Mouse (Mus musculus) limb, embryonic 13.5 days (tissue): ENCODE data around the gene Crtac1. TPM values are rescaled to one million over a fixed set of nuclear protein-coding genes. Genes with fewer than 3 reads are reported as not detected.

Experiments
- ATAC-seq: fragments of 200-750 bp; cut with Nextera tagmentation; 2 replicates; pipeline ENCODE4 v1.8.0; 2017; ENCODE audit warnings: low read depth, moderate number of reproducible peaks, moderate TSS enrichment; ENCODE audit not compliant: low FRiP score
- H3K27ac ChIP-seq: fragments of 300-500 bp; sonication (generic); 2 replicates; pipeline ENCODE4 v1.5.1; 2015; ENCODE audit warnings: inconsistent platforms, mild to moderate bottlenecking, moderate library complexity
- H3K27me3 ChIP-seq: fragments of 300-500 bp; sonication (generic); 2 replicates; pipeline ENCODE4 v1.6.1; 2015; ENCODE audit warnings: mild to moderate bottlenecking, inconsistent platforms
- H3K36me3 ChIP-seq: fragments of 300-500 bp; sonication (generic); 2 replicates; pipeline ENCODE4 v1.6.1; 2015; ENCODE audit warnings: inconsistent platforms, mild to moderate bottlenecking, moderate library complexity
- H3K4me1 ChIP-seq: fragments of 300-500 bp; sonication (generic); 2 replicates; pipeline ENCODE4 v1.6.1; 2015; ENCODE audit warnings: inconsistent platforms
- H3K4me2 ChIP-seq: fragments of 300-500 bp; sonication (generic); replicated peaks from 2 replicates; pipeline ENCODE4 v1.6.1; 2015; ENCODE audit warnings: inconsistent platforms, mild to moderate bottlenecking, moderate library complexity
- H3K4me3 ChIP-seq: fragments of 300-500 bp; sonication (generic); 2 replicates; pipeline ENCODE4 v1.5.1; 2015; ENCODE audit warnings: moderate library complexity, mild to moderate bottlenecking, inconsistent platforms
- H3K9ac ChIP-seq: fragments of 300-500 bp; sonication (generic); 2 replicates; pipeline ENCODE4 v1.6.1; 2015; ENCODE audit warnings: mild to moderate bottlenecking, inconsistent platforms
- H3K9me3 ChIP-seq: fragments of 300-500 bp; sonication (generic); 2 replicates; pipeline ENCODE4 v1.6.1; 2016; ENCODE audit warnings: inconsistent platforms
- WGBS: fragments of 180-500 bp; shearing (Covaris S2); methylation state at CpG from one replicate; pipeline ENCODE4 v1.1.7; 2015; 5-methylcytosine and 5-hydroxymethylcytosine counted together
- microRNA-seq: library from miRNA; unstranded; fragments of <30 nt; microRNA quantifications from one replicate; pipeline ENCODE4, GENCODE M21; 2016
- polyA plus RNA-seq: library from polyadenylated mRNA; unstranded; fragments of >200 nt; fragmentation: Nextera tagmentation; extraction: Ambion mirVana; gene quantifications from 2 replicates; pipeline ENCODE4 v1.2.1, GENCODE M21; 2015

Gene Crtac1
- polyA plus RNA-seq, 1 experiment from 2014 or later, result 3.9 TPM

GRCm38 (mm10) chr19:42247519-42247918 is 184.1 kb downstream of the Crtac1 start, which contains the start of gene Golga7b:
Golga7b (plus strand) TSS chr19:42247574.
- H3K4me1 ChIP-seq, result no peaks in the 10 kb centered on the region

DNA sequence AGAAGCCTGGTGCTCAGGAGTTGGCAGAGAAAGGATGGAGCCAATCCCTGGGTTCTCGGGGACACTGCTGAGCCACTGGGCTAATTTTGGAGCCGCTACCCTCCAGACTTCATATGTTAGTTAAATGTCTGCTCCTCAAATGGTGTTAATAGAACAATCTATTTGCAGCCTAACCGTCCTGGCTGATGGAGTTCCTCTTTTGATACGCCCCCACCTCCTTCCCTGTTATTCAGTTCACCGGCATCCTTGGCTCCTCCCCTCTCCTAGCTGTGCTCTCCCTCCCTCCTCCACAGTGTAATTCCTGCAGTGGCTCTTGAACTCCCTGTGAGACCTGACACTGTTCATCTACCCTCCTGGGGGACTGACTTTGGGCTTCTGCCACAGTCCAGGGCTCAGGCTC is 185.0 kb downstream of the Crtac1 start:
- H3K27me3 ChIP-seq, result peaks cover 15% of the 10 kb centered on the region; the same call in 1 of the 2 replicates
- H3K36me3 ChIP-seq, result no peaks in the 10 kb centered on the region
- no peak overlapping the region for H3K4me2 ChIP-seq
- no peaks in the 10 kb centered on the region for H3K4me1 ChIP-seq
- no peak overlapping the region for H3K9ac ChIP-seq
- H3K9me3 ChIP-seq, result no peaks in the 10 kb centered on the region
- no peak overlapping the region for H3K27ac ChIP-seq
- 55% methylated on average over 5 of the region's 5 CpGs for WGBS
- no peak overlapping the region for H3K4me3 ChIP-seq
- no peak for ATAC-seq

More at GRCm38 (mm10) chr19:42247519-42247918, 184.1 kb downstream of the Crtac1 start, which contains the start of gene Golga7b:
- no peaks in the 10 kb centered on the region for H3K9me3 ChIP-seq
- H3K4me3 ChIP-seq, result no peak within 1 kb of the TSS
- H3K27ac ChIP-seq, result no peak within 1 kb of the TSS
- peaks cover 18% of the 10 kb centered on the region; the same call in 1 of the 2 replicates for H3K27me3 ChIP-seq
- H3K9ac ChIP-seq, result no peak within 1 kb of the TSS
- ATAC-seq, result no peak
- 78% methylated on average over 3 of the region's 3 CpGs for WGBS
- H3K36me3 ChIP-seq, result no peaks in the 10 kb centered on the region
- H3K4me2 ChIP-seq, result no peak within 1 kb of the TSS

DNA sequence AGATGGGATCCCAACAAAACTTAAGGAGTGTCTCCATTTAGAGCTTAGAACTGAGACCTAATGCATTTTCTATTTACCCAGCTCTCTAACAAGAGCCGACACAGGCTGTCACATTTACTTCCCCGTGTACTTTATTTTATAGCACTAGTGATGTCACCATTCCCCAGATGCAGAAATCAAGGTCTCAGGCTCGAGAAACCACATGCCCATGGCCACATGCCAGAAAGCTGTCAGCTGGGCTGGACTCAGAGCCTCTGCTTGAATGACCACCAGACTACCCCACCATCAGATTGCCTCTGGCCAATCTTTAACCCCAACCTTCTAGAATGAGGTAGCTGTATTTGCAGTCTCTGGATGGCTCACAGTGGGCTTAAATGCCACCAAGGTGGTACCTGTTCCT is 188.2 kb downstream of the Crtac1 start:
- Histone ChIP-seq H3K36me3 (no peaks in the 10 kb centered on the region), H3K27me3 (peaks cover 20% of the 10 kb centered on the region), H3K9ac (no peak overlapping the region), H3K9me3 (no peaks in the 10 kb centered on the region), H3K4me3 (no peak overlapping the region), H3K4me1 (0 out of 2 replicates have a peak, but pooled peaks cover 5% of the 10 kb centered on the region), H3K4me2 (no peak overlapping the region), H3K27ac (no peak overlapping the region)
- WGBS, result 51% methylated on average over 3 of the region's 3 CpGs
- no peak for ATAC-seq

DNA sequence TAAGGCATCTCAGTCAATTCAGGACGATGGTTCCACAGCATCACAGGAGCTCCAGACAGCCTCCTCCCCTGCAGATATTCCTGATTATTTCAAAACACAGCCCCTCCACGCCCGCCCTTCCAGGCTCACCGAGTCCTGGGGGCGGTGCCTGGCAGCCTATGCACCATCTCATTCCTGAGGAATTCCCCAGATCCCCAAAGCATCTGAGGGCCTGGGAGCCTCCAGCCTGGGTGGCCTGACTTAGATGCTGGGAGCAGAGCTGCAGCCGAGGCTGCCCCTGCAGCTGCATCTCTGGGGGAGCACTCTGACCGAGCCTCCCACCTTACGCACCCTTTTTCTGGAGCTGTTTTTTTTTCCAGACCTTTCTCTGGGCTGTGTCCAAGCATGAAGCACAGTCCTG is 190.7 kb downstream of the Crtac1 start:
- H3K4me3 ChIP-seq, result no peak overlapping the region
- H3K4me1 ChIP-seq, result 0 out of 2 replicates have a peak, but pooled peaks cover 5% of the 10 kb centered on the region
- WGBS, result 50% methylated on average over 8 of the region's 8 CpGs
- H3K9ac ChIP-seq, result no peak overlapping the region
- ATAC-seq, result no peak
- H3K4me2 ChIP-seq, result no peak overlapping the region
- H3K9me3 ChIP-seq, result no peaks in the 10 kb centered on the region
- peaks cover 12% of the 10 kb centered on the region for H3K27me3 ChIP-seq
- H3K36me3 ChIP-seq, result no peaks in the 10 kb centered on the region
- no peak overlapping the region for H3K27ac ChIP-seq

GRCm38 (mm10) chr19:42238341-42238715 is 193.3 kb downstream of the Crtac1 start:
- WGBS, result 62% methylated on average over 7 of the region's 7 CpGs
- H3K4me3 ChIP-seq, result no peak overlapping the region
- no peak for ATAC-seq
- H3K9me3 ChIP-seq, result no peaks in the 10 kb centered on the region
- H3K27me3 ChIP-seq, result peaks cover 12% of the 10 kb centered on the region
- 0 out of 2 replicates have a peak, but pooled peaks cover 5% of the 10 kb centered on the region for H3K4me1 ChIP-seq
- no peak overlapping the region for H3K4me2 ChIP-seq
- H3K36me3 ChIP-seq, result no peaks in the 10 kb centered on the region
- H3K27ac ChIP-seq, result no peak overlapping the region
- no peak overlapping the region for H3K9ac ChIP-seq

GRCm38 (mm10) chr19:42237602-42238340 is 193.8 kb downstream of the Crtac1 start:
- H3K27ac ChIP-seq, result no peak overlapping the region
- 8% methylated on average over 4 of the region's 4 CpGs for WGBS
- ATAC-seq, result no peak

More at GRCm38 (mm10) chr19:42237602-42238340, 193.8 kb downstream of the Crtac1 start:
- Histone ChIP-seq H3K4me3 (no peak overlapping the region), H3K36me3 (no peaks in the 10 kb centered on the region), H3K9me3 (no peaks in the 10 kb centered on the region), H3K27me3 (peaks cover 12% of the 10 kb centered on the region), H3K9ac (no peak overlapping the region), H3K4me2 (no peak overlapping the region), H3K4me1 (0 out of 2 replicates have a peak, but pooled peaks cover 5% of the 10 kb centered on the region)

Small RNAs within 50 kb of the gene (microRNA-seq; reads per million reads assigned to microRNA genes)
- gene Gm26339 (not detected), gene Mir3085 (0.70 reads per million)

Other genes starting within 250 kb of the Crtac1 start
- 1.8 and 2.4 TPM in 2 replicates for gene Sfrp5, start 229.5 kb downstream of the Crtac1 start, polyA plus RNA-seq
- 0.05 and 0.23 TPM in 2 replicates for gene Golga7b, start 184.2 kb downstream of the Crtac1 start, polyA plus RNA-seq
- 23.0 and 25.6 TPM in 2 replicates for gene R3hcc1l, start 87.0 kb upstream of the Crtac1 start, polyA plus RNA-seq
- 0.72 and 0.81 TPM in 2 replicates for gene Loxl4, start 181.0 kb upstream of the Crtac1 start, polyA plus RNA-seq